ENCODE assay signal across 15 mouse cellular contexts in the genomic region with DNA sequence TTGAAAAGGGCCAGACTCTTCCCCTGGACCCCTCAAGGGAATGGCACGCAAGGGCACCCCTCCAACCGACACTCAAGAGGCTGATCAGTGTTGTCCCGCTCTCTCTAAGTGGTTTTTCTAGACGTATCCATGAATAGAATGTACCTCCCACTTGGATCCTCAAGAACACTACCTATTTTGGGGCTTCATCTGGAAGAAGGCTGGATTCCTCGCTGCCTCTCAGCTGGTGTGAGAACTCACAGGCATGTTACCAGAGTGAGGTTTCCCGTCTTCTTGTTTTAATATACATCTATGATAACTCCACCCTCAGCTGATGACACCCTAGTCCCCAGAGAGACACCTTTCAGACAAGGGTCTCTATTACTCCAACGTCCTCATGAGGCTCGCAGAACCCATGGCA. TPM values are rescaled to one million over a fixed set of nuclear protein-coding genes. Genes with fewer than 3 reads are reported as not detected.
"Had no signal": no experiment of that assay in that cellular context is flagged by ENCODE, and none has a peak within 500 bp of the region (broad histone marks: within the 10 kb centered on the region; RNA-seq: fewer than 3 reads in every experiment).

No protein-coding gene starts in this region.

- H3K4me3 ChIP-seq: intestine, embryonic 15.5 days; layer of hippocampus, adult 2 months; limb, embryonic 15.5 days; liver, embryonic 12.5 days; megakaryocyte, embryonic 14.5 days; midbrain, embryonic 15.5 days had no signal

- H3K27ac ChIP-seq: intestine, embryonic 15.5 days; layer of hippocampus, adult 2 months; limb, embryonic 15.5 days; liver, embryonic 12.5 days; macrophage; midbrain, embryonic 15.5 days had no signal

- DNase-seq: kidney, adult 18-20 months; kidney, postnatal 10 days; kidney, postnatal 4 days; lung, embryonic 14.5 days; lung, postnatal 10 days; thymus, postnatal 14 days had no signal

RNA-seq across cellular contexts. Expression of a gene that starts 34.9 kb away (rescaled TPM):
- total RNA-seq: layer of hippocampus, adult 2 months; layer of hippocampus, postnatal 10 days; left cerebral cortex, adult 18-20 months had no signal
